Mouse (Mus musculus) ES-E14 (cell line): ENCODE data around the gene Nxpe4. TPM values are rescaled to one million over a fixed set of nuclear protein-coding genes. Genes with fewer than 3 reads are reported as not detected.
A peak's percentile ranks its signal among the peaks of the same experiment; 100 is the strongest.

Source experiments
- DNase-seq: peaks from one replicate; pipeline ENCODE4 v3.0.0-alpha.2; 2013; ENCODE audit warnings: low read depth, low spot score
- H3K27ac ChIP-seq: 2 replicates; pipeline ENCODE4 v1.5.1; 2012; ENCODE audit warnings: low read depth, mild to moderate bottlenecking, low read length, moderate library complexity, mixed read lengths; ENCODE audit not compliant: poor library complexity, insufficient read depth, severe bottlenecking
- H3K36me3 ChIP-seq: 2 replicates; pipeline ENCODE4 v1.6.1; 2012; ENCODE audit warnings: mild to moderate bottlenecking, low read length, moderate library complexity, mixed read lengths; ENCODE audit not compliant: control insufficient read depth, poor library complexity, insufficient read depth, severe bottlenecking
- H3K4me1 ChIP-seq, 2 experiments: fragments of 150-350 bp in 1 of 2; sonication (generic) in 1 of 2; 2 replicates each; pipeline ENCODE4 v1.6.1; 2012; ENCODE audit warnings: low read length in 2 of 2, mild to moderate bottlenecking in 1 of 2, mixed read lengths in 1 of 2; ENCODE audit not compliant: control insufficient read depth in 2 of 2, insufficient read depth in 2 of 2, poor library complexity in 1 of 2
- H3K4me3 ChIP-seq, 2 experiments: fragments of 150-350 bp in 1 of 2; sonication (generic) in 1 of 2; 2 replicates each; pipeline ENCODE4 v1.5.1; 2012; ENCODE audit warnings: low read length in 2 of 2, low read depth in 1 of 2, mild to moderate bottlenecking in 1 of 2, mixed read lengths in 1 of 2; ENCODE audit not compliant: insufficient read depth in 1 of 2, poor library complexity in 1 of 2, severe bottlenecking in 1 of 2
- H3K9ac ChIP-seq: 2 replicates; pipeline ENCODE4 v1.6.1; 2012; ENCODE audit warnings: low read depth, mild to moderate bottlenecking, low read length, mixed read lengths; ENCODE audit not compliant: poor library complexity, insufficient read depth, severe bottlenecking
- H3K9me3 ChIP-seq: fragments of 150-350 bp; sonication (generic); 2 replicates; pipeline ENCODE4 v1.6.1; 2012; ENCODE audit warnings: low read depth, mild to moderate bottlenecking, low read length; ENCODE audit not compliant: control insufficient read depth, insufficient read depth
- CHD2 ChIP-seq: IDR thresholded peaks from 2 replicates; pipeline ENCODE4 v1.6.1; 2014; ENCODE audit warnings: mild to moderate bottlenecking, low read depth, low read length, inconsistent platforms
- HCFC1 ChIP-seq: IDR thresholded peaks from 2 replicates; pipeline ENCODE4 v1.6.1; 2012; ENCODE audit warnings: low read length, inconsistent platforms, borderline replicate concordance; ENCODE audit not compliant: insufficient read depth
- MAFK ChIP-seq: IDR thresholded peaks from 2 replicates; pipeline ENCODE4 v1.6.1; 2014; ENCODE audit warnings: mild to moderate bottlenecking, low read depth, low read length, inconsistent platforms; ENCODE audit not compliant: insufficient read depth
- ZC3H11A ChIP-seq: IDR thresholded peaks from 2 replicates; pipeline ENCODE4 v1.6.1; 2012; ENCODE audit warnings: low read depth, mild to moderate bottlenecking, inconsistent platforms, low read length, borderline replicate concordance
- ZNF384 ChIP-seq: IDR thresholded peaks from 2 replicates; pipeline ENCODE4 v1.6.1; 2012; ENCODE audit warnings: low read depth, low read length, inconsistent platforms
- in situ Hi-C, 2 experiments: fragments of 600-800 bp; cut with MboI; formaldehyde crosslinking; loops; one replicate each; pipeline ENCODE4 v1.15.1; 2025; ENCODE audit warnings: low sequenced_read_pairs in 2 of 2, inconsistent platforms in 1 of 2; ENCODE audit not compliant: unreplicated experiment in 2 of 2
- total RNA-seq: library from RNA; depleted of rRNA; stranded (reverse); fragments of 300-350 nt; gene quantifications from 2 replicates; pipeline ENCODE4 v1.2.3, GENCODE M21; 2012; rRNA removed

Nxpe4 gene
- total RNA-seq, result 0.69 and 0.94 TPM in 2 replicates

GRCm38 (mm10) chr9:48161505-48162192, at the start of gene Nxpe4:
Gene Nxpe4 (plus strand): TSS chr9:48162023.
- H3K27ac ChIP-seq, result no peak within 1 kb of the TSS
- DNase-seq, result peak; percentile 83
- TF ChIP-seq ZC3H11A (no peak), CHD2 (peak; percentile 89), HCFC1 (peak; percentile 94), MAFK (no peak)

DNA sequence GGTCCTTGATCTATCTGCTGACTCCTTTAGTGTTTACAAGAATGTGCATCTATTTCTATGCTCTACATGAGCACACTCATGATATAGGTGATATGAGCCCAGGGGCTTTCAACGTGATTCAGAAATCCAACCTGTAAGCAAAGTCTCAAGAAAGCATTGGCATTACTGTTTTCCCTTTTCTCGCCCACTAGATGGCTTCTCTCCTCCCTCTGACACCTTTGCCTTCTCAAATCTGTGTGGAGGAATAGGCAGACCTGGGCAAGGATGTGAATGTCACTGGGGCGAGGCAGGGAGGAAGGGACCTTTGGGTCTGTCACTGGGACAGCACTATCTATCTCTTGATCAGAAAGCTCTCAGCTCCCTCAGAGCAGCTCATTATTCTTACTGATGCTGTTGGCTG, 35.0 kb upstream of the Nxpe4 start:
- no peak for DNase-seq
- Histone ChIP-seq H3K9me3 (no peaks in the 10 kb centered on the region), H3K36me3 (no peaks in the 10 kb centered on the region), H3K9ac (no peak overlapping the region), H3K27ac (no peak overlapping the region), H3K4me3 (no peak overlapping the region), H3K4me1 (no peaks in the 10 kb centered on the region)
- in situ Hi-C loops, result no loop called here
- no peak for TF ChIP-seq CHD2
- no peak for TF ChIP-seq ZNF384
- TF ChIP-seq MAFK, result no peak
- TF ChIP-seq ZC3H11A, result no peak
- TF ChIP-seq HCFC1, result no peak

More at GRCm38 (mm10) chr9:48161505-48162192, at the start of gene Nxpe4:
- Histone ChIP-seq H3K36me3 (no peaks in the 10 kb centered on the region), H3K9me3 (no peaks in the 10 kb centered on the region), H3K9ac (peak within 1 kb of the TSS; percentile 64), H3K4me1 (peaks cover 0 to 3% of the 10 kb centered on the region in 2 experiments; a peak in 2 of 4 replicates), H3K4me3 (peak within 1 kb of the TSS; percentile 67 to 85)
- in situ Hi-C loops, result no loop called here

DNA sequence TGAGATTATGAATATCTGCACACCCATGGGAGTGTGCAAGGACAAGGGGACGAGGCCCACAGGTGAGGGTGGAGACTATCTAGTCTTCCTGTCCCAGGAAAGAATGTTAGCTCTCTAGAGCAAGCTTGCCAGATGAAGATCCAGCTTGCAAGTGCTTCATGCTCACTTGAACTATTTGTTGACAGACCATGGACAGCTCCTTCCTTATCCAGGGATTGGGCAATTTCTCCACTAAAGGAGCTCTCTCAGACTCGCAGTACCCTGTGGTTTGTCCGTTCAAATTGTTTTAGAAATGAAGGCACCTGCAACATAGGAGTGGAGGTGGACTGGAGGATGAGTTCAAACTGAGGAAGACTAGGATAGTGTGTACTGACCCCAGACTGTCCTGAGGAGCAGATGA, 24.3 kb upstream of the Nxpe4 start:
- DNase-seq, result peak; percentile 44
- Histone ChIP-seq H3K36me3 (no peaks in the 10 kb centered on the region), H3K9ac (no peak overlapping the region), H3K9me3 (no peaks in the 10 kb centered on the region), H3K27ac (no peak overlapping the region), H3K4me3 (no peak overlapping the region), H3K4me1 (no peaks in the 10 kb centered on the region)
- in situ Hi-C loops, result no loop called here
- no peak for TF ChIP-seq MAFK
- no peak for TF ChIP-seq ZC3H11A
- TF ChIP-seq ZNF384, result no peak
- no peak for TF ChIP-seq CHD2
- TF ChIP-seq HCFC1, result no peak

DNA sequence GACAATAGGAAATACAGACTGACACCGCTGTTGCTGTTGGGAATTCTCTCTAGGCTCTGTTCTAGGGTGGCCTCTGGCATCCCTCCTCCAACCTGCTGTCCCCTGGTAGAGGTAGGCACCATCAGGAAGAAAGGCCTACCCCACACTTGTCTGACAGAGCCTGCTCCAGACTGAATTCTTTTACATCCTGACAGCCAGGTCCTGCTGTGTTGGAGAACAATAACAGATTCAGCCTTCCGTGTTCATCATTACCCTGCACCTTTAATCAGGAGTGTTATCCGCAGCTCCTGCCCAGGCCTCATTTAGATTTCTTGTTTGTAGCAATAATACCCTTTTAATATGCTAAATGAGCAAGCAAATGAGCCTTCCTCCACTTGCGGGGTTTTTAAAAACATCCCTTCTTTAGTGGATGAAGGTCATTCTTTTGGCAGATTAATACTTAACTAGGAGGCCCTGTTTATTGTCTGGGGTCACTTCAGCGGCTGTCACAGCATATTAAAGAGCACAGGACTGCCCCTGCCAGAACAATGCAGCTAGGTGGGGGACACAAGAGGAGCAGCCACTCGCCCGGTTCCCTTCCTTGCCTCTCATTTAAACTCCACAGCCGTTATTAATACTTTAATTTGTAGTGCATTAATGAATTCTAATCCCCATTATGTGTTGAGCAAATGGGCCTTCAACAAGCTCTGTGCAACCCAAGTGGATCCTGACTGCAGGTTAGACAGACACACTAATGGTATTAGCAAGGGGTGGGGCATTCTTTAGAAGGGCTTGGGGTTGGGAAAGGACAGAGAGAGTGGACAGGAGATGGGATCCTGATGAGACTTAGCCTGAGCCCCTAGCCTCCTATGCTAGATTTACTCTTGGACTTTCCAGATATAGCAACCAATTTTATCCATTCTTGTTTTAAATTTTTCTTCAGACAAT, 21.1 kb upstream of the Nxpe4 start:
- no peaks in the 10 kb centered on the region for H3K9me3 ChIP-seq
- TF ChIP-seq ZNF384 (no peak), ZC3H11A (no peak), MAFK (no peak), CHD2 (no peak), HCFC1 (no peak)
- H3K36me3 ChIP-seq, result no peaks in the 10 kb centered on the region
- no peak for DNase-seq
- H3K9ac ChIP-seq, result no peak overlapping the region
- no peaks in the 10 kb centered on the region for H3K4me1 ChIP-seq
- in situ Hi-C loops, result no loop called here
- H3K27ac ChIP-seq, result no peak overlapping the region
- H3K4me3 ChIP-seq, result no peak overlapping the region
